Mouse (Mus musculus) gastrocnemius, adult 18-20 months (tissue): ENCODE measurements around the gene Slco2a1. TPM values are rescaled to one million over a fixed set of nuclear protein-coding genes. Genes with fewer than 3 reads are reported as not detected.

Experiments
- DNase-seq: peaks from one replicate; pipeline ENCODE4 v3.0.0; 2021; ENCODE audit warnings: low spot score
- total RNA-seq, 2 experiments: library from RNA; stranded (reverse); gene quantifications; 2 replicates each; pipeline ENCODE4 v1.2.3; 2021

Slco2a1 gene
- total RNA-seq, 2 experiments from 2014 or later, result 0.71 to 0.93 TPM

- no peak for DNase-seq
These were observed 6.1 kb upstream of the Slco2a1 start for GRCm38 (mm10) chr9:102982376-102982775.

- no peak for DNase-seq
These were observed 3.4 kb upstream of the Slco2a1 start for GRCm38 (mm10) chr9:102985111-102985510.

- no peak for DNase-seq
These were observed 2.6 kb upstream of the Slco2a1 start for GRCm38 (mm10) chr9:102985939-102986338.

- DNase-seq, result no peak
These were observed 2.0 kb downstream of the Slco2a1 start for GRCm38 (mm10) chr9:102990306-102991133.

- DNase-seq, result no peak
These were observed 2.6 kb downstream of the Slco2a1 start for GRCm38 (mm10) chr9:102991134-102991406.

- DNase-seq, result no peak
These were observed 4.4 kb downstream of the Slco2a1 start for GRCm38 (mm10) chr9:102992877-102993276.

GRCm38 (mm10) chr9:102993764-102994163 lies 5.3 kb downstream of the Slco2a1 start:
- no peak for DNase-seq

- no peak for DNase-seq
These were observed 7.5 kb downstream of the Slco2a1 start for GRCm38 (mm10) chr9:102995800-102996635.

GRCm38 (mm10) chr9:103000384-103000783 lies 11.9 kb downstream of the Slco2a1 start:
- DNase-seq, result no peak

GRCm38 (mm10) chr9:103004343-103004742 lies 15.8 kb downstream of the Slco2a1 start:
- DNase-seq, result no peak

GRCm38 (mm10) chr9:103007699-103008078 lies 19.2 kb downstream of the Slco2a1 start:
- DNase-seq, result peak; percentile 20

- no peak for DNase-seq
These were observed 19.8 kb downstream of the Slco2a1 start for GRCm38 (mm10) chr9:103008079-103008855.

GRCm38 (mm10) chr9:103010161-103010560 lies 21.6 kb downstream of the Slco2a1 start:
- DNase-seq, result no peak

GRCm38 (mm10) chr9:103013366-103013765 lies 24.9 kb downstream of the Slco2a1 start:
- peak; percentile 25 for DNase-seq

GRCm38 (mm10) chr9:103014686-103015085 lies 26.2 kb downstream of the Slco2a1 start:
- DNase-seq, result no peak

GRCm38 (mm10) chr9:103024116-103024515 lies 35.6 kb downstream of the Slco2a1 start:
- no peak for DNase-seq

- DNase-seq, result no peak
These were observed 38.8 kb downstream of the Slco2a1 start for GRCm38 (mm10) chr9:103027150-103027889.

- DNase-seq, result no peak
These were observed 40.5 kb downstream of the Slco2a1 start for GRCm38 (mm10) chr9:103029012-103029411.

GRCm38 (mm10) chr9:103030041-103030440 lies 41.5 kb downstream of the Slco2a1 start:
- no peak for DNase-seq

GRCm38 (mm10) chr9:103031211-103031610 lies 42.7 kb downstream of the Slco2a1 start:
- DNase-seq, result no peak

- no peak for DNase-seq
These were observed 43.7 kb downstream of the Slco2a1 start for GRCm38 (mm10) chr9:103032193-103032592.
